Mouse (Mus musculus): ENCODE results near the gene Mier2.

GRCm38 (mm10) chr10:79552531-79552930, 2.5 kb downstream of the Mier2 start:
- no peak for TF ChIP-seq POLR2A (IDR thresholded peaks at IDR 0.05; ENCODE audit: extremely low read depth, insufficient read depth, low read length)
- TF ChIP-seq CTCF (IDR thresholded peaks at IDR 0.05; ENCODE audit: extremely low read depth, insufficient read depth, low read length): no peak
